Mouse (Mus musculus) midbrain, embryonic 11.5 days (tissue): ENCODE data around the gene Pitpnb. TPM values are rescaled to one million over a fixed set of nuclear protein-coding genes. Genes with fewer than 3 reads are reported as not detected.

Experiments used
- ATAC-seq: fragments of 200-750 bp; cut with Nextera tagmentation; 2 replicates; pipeline ENCODE4 v1.8.0; 2017; ENCODE audit warnings: moderate TSS enrichment, moderate library complexity; ENCODE audit not compliant: low FRiP score
- DNase-seq: peaks from one replicate; pipeline ENCODE4 v3.0.0; 2015; ENCODE audit warnings: low spot score; ENCODE audit errors: missing footprints
- H3K27ac ChIP-seq: fragments of 300-500 bp; sonication (generic); 2 replicates; pipeline ENCODE4 v1.5.1; 2014; ENCODE audit warnings: low read depth, low read length
- H3K27me3 ChIP-seq: fragments of 300-500 bp; sonication (generic); 2 replicates; pipeline ENCODE4 v1.6.1; 2014; ENCODE audit warnings: mild to moderate bottlenecking, low read length, moderate library complexity, mixed read lengths; ENCODE audit not compliant: control insufficient read depth, insufficient read depth
- H3K36me3 ChIP-seq: fragments of 300-500 bp; sonication (generic); 2 replicates; pipeline ENCODE4 v1.6.1; 2014; ENCODE audit warnings: mild to moderate bottlenecking, low read length, moderate library complexity, mixed read lengths; ENCODE audit not compliant: control insufficient read depth, insufficient read depth
- H3K4me1 ChIP-seq: fragments of 300-500 bp; sonication (generic); 2 replicates; pipeline ENCODE4 v1.6.1; 2014; ENCODE audit warnings: low read length; ENCODE audit not compliant: control insufficient read depth, insufficient read depth
- H3K4me2 ChIP-seq: fragments of 300-500 bp; sonication (generic); 2 replicates; pipeline ENCODE4 v1.6.1; 2014; ENCODE audit warnings: mild to moderate bottlenecking, moderate library complexity
- H3K4me3 ChIP-seq: fragments of 300-500 bp; sonication (generic); 2 replicates; pipeline ENCODE4 v1.5.1; 2014; ENCODE audit warnings: low read depth, low read length
- H3K9ac ChIP-seq: fragments of 300-500 bp; sonication (generic); 2 replicates; pipeline ENCODE4 v1.6.1; 2014; ENCODE audit warnings: low read length
- H3K9me3 ChIP-seq: fragments of 300-500 bp; sonication (generic); 2 replicates; pipeline ENCODE4 v1.6.1; 2016; ENCODE audit warnings: low read length; ENCODE audit not compliant: control insufficient read depth
- WGBS: fragments of 180-500 bp; shearing (Covaris S2); extraction: QIAGEN DNeasy Blood & Tissue Kit; methylation state at CpG from one replicate; pipeline ENCODE4 v1.1.7; 2014; 5-methylcytosine and 5-hydroxymethylcytosine counted together
- polyA plus RNA-seq: library from polyadenylated mRNA; unstranded; fragments of >200 nt; fragmentation: Nextera tagmentation; extraction: Ambion mirVana; gene quantifications from 2 replicates; pipeline ENCODE4 v1.2.1, GENCODE M21; 2014

Gene Pitpnb
- polyA plus RNA-seq: 118 and 136 TPM in 2 replicates

DNA sequence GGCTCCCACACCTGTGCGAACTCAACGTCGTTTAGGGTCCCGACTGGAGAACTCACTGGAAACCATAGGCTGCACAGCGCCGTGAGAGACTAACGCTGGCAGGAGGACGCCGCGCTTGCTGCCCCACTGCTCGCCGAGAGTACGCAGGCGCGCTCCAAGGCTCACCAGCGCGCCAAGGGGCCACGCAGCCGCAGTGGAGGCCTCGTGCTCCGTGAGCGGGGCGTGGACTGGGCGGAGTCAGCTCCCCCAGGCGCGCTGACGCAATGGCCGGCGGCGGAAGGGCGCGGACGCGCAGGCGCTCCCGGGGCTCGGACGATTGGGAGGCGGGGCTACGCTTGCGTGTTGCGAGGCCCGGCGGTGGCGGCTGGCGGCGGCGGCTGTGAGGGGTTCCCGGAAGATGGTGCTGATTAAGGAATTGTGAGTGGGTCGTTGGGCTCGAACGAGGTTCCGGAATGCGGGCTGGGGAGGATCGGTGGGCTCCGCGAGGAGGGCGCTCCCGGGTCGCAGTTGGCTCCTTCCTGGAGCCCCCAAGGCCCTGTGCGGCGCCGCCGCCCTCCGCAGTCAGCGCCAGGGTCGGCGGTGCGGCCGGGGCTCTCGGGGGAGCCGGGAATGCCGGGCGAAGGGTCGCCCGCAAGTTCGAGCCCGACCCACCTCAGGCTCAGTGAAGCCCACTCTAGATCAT lies at the start of gene Pitpnb:
Gene Pitpnb (plus strand): TSS at position 347 of the 682 bp plus-strand sequence.
- Histone ChIP-seq H3K36me3 (peaks cover 3% of the 10 kb centered on the region; the same call in 1 of the 2 replicates), H3K4me1 (peaks cover 13% of the 10 kb centered on the region), H3K4me2 (peak within 1 kb of the TSS; percentile 68), H3K27ac (peak within 1 kb of the TSS; percentile 74), H3K27me3 (no peaks in the 10 kb centered on the region), H3K9me3 (0 out of 2 replicates have a peak, but pooled peaks cover under 1% of the 10 kb centered on the region), H3K9ac (peak within 1 kb of the TSS; percentile 93), H3K4me3 (peak within 1 kb of the TSS; percentile 95)
- peak; percentile 99 for ATAC-seq
- peak; percentile 100 for DNase-seq
- WGBS: under 1% methylated on average over 78 of the region's 78 CpGs

DNA sequence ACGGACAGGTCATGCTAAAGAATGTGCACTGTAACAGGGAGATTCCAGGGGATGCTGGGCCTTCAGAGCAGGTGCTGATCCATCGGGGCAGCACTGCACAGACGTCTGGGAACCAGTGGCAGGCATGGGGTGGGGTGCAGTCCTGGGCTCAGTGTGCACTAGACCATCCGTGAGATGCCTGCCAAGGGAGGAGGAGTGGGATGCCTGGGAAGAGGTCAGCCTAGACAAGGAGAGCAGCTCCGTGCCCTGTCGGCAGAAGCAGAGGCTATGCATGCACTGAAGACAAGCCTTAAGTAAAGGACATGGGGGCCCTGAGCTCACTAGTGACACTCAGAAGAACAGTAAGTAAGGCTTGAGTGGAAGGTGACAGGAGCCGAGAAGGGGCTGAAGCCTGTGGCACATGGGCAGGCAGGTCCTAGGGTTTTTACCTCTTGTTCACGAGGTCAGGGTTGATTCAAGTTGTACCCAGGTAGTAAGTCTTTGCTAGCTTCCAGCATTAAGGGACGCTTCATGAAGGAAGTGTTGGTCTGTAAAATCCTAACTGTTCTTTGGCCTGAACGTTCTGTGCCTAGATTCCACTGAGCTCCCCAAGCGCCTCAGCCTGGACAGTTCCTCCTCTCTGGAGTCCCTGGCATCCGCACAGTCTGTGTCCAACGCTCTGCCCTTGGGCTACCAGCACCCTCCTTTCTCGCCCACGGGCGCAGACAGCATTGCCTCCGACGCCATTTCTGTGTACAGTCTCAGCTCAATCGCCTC lies 46.0 kb upstream of the Pitpnb start:
- Histone ChIP-seq H3K4me1 (no peaks in the 10 kb centered on the region), H3K27ac (no peak overlapping the region), H3K27me3 (no peaks in the 10 kb centered on the region), H3K4me2 (no peak overlapping the region), H3K36me3 (peaks cover 9% of the 10 kb centered on the region), H3K9ac (no peak overlapping the region), H3K4me3 (no peak overlapping the region), H3K9me3 (no peaks in the 10 kb centered on the region)
- peak; percentile 76 for DNase-seq
- ATAC-seq: no peak
- 88% methylated on average over 19 of the region's 19 CpGs for WGBS

DNA sequence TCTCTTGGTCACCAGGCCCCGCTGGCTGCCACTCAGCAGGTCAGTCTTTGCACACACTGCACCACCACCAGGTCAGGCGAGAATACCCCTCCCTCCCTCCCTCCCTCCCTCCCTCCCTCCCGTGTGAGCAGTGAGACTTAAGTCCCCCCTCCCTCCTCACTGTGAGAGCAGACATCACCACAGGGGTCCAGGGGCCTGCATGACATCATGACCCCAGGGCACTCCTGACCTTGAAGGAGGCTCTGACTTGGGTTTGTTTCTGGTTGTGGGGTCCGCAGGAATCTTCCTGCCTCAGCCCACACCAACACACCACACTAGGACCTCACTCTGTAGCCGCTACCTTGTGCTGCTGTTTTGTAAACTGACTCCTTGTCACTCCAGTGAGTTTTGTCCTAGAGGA lies 43.0 kb upstream of the Pitpnb start:
- Histone ChIP-seq H3K4me2 (no peak overlapping the region), H3K4me3 (no peak overlapping the region), H3K9me3 (no peaks in the 10 kb centered on the region), H3K27ac (no peak overlapping the region), H3K27me3 (no peaks in the 10 kb centered on the region), H3K36me3 (peaks cover 5% of the 10 kb centered on the region; the same call in 1 of the 2 replicates), H3K9ac (no peak overlapping the region), H3K4me1 (no peaks in the 10 kb centered on the region)
- peak; percentile 70 for DNase-seq
- no peak for ATAC-seq
- WGBS: 73% methylated on average over 5 of the region's 5 CpGs

DNA sequence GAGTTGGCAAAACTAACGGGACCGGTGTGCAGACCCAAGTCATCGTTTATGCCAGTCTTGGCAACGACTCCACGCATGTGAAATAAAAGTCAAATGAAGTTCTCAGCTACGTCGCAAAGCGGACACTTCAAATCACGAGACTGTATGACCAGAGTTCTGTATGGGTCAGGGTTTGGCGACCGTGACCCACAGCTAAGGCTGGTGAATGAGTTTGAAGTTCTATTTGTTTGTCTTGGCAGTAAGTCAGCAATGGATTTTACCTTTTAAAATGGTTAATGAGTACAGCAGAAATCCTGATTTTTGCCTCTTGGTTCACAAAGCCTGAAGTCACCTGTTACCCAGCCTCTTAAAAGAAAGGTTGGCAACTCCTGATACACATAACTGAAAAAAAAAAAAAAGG lies 42.1 kb upstream of the Pitpnb start:
- ATAC-seq (no peak), DNase-seq (no peak)
- Histone ChIP-seq H3K9me3 (no peaks in the 10 kb centered on the region), H3K9ac (no peak overlapping the region), H3K36me3 (0 out of 2 replicates have a peak, but pooled peaks cover 3% of the 10 kb centered on the region), H3K27me3 (no peaks in the 10 kb centered on the region), H3K4me1 (no peaks in the 10 kb centered on the region), H3K4me2 (no peak overlapping the region), H3K4me3 (no peak overlapping the region), H3K27ac (no peak overlapping the region)
- 95% methylated on average over 11 of the region's 11 CpGs for WGBS

DNA sequence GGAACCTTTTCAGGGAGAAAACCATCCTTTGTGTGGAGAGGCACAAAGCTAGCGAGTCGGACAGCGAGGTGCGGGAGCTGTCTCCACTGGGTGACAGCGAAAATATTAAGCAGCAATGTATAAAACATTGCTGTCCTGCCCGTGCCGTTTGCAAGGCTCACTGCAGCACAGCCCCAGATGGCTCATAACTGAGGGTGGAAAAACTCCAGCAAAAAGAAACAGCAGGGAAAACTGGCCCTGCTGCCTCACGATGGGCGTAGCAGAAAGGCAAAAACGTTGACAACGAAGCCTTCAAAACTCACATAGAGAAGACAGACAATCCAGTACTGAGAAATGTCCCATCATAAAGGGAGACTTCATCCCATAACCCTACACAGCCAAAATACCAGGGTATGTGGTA lies 40.5 kb upstream of the Pitpnb start:
- DNase-seq (peak; percentile 39), ATAC-seq (no peak)
- no peaks in the 10 kb centered on the region for H3K4me1 ChIP-seq
- H3K4me3 ChIP-seq: no peak overlapping the region
- H3K9me3 ChIP-seq: no peaks in the 10 kb centered on the region
- no peak overlapping the region for H3K27ac ChIP-seq
- WGBS: 81% methylated on average over 11 of the region's 11 CpGs
- H3K27me3 ChIP-seq: no peaks in the 10 kb centered on the region
- H3K9ac ChIP-seq: no peak overlapping the region
- no peak overlapping the region for H3K4me2 ChIP-seq
- 0 out of 2 replicates have a peak, but pooled peaks cover 3% of the 10 kb centered on the region for H3K36me3 ChIP-seq

DNA sequence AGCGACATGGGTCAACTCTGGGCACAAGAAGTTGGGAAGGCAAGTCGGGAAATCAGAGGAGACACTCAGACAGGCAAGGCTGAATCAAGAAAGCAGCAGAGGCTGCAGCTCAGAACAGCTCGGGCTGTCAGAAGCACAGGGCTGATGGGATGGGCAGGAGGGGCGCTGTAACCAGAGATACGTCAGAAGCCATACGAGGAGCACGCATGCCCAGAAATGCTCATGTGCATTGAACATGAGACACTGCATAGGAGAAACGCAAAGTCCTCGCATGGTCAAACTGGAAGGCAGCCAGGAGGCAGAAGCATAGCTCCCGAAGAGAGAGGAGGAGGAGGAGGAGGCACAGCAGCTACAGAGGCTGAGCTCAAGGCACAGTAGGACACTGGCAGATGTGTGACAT lies 38.9 kb upstream of the Pitpnb start:
- H3K4me3 ChIP-seq: no peak overlapping the region

DNA sequence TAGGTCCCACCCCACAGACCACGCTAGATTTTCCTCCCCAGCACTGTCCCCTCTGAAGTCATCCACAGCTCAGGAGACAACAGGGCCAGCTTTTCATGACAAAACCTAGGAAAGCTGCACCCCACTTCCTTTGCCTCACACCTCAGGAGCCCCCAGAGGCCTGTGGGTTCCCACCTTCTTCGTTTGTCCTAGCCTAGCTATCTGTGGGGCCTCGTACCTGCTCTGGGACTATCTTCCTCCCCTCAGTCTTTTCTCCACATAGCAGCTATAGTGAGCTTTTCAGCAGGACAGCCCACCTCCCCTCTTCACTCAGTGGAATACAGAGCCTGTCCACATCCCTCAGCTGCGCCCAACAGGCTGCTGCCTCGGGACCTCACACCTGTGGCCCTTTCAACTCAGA lies 32.8 kb upstream of the Pitpnb start:
- Histone ChIP-seq H3K27ac (no peak overlapping the region), H3K4me1 (no peaks in the 10 kb centered on the region), H3K9me3 (no peaks in the 10 kb centered on the region), H3K4me2 (no peak overlapping the region), H3K36me3 (no peaks in the 10 kb centered on the region), H3K27me3 (no peaks in the 10 kb centered on the region), H3K9ac (no peak overlapping the region), H3K4me3 (no peak overlapping the region)
- ATAC-seq (no peak), DNase-seq (peak; percentile 26)
- WGBS: 77% methylated on average over 5 of the region's 5 CpGs

More for the DNA sequence above, 38.9 kb upstream of the Pitpnb start:
- 73% methylated on average over 10 of the region's 10 CpGs for WGBS
- DNase-seq: peak; percentile 49
- Histone ChIP-seq H3K27ac (no peak overlapping the region), H3K9me3 (no peaks in the 10 kb centered on the region), H3K36me3 (no peaks in the 10 kb centered on the region), H3K4me2 (no peak overlapping the region), H3K27me3 (no peaks in the 10 kb centered on the region), H3K4me1 (no peaks in the 10 kb centered on the region), H3K9ac (no peak overlapping the region)
- no peak for ATAC-seq

DNA sequence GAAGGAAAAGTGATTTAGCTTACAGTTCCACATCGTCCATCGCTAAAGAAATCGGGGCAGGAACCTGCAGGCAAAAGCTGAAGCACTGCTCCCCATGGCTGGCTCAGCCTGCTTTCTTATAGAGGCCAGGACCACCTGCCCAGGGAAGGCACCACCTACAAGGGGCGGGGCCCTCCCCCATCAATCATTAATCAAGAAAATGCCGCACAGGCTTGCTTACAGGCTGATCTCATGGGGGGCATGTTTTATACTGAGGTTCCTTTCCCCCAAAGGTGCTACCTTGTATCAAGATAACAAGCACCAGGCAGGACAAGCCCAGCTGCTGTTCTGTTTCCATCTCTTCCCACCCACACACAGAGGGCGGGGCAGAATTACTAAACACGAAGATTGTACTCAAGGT lies 31.9 kb upstream of the Pitpnb start:
- H3K4me2 ChIP-seq: no peak overlapping the region
- no peaks in the 10 kb centered on the region for H3K4me1 ChIP-seq
- no peak overlapping the region for H3K9ac ChIP-seq
- ATAC-seq (no peak), DNase-seq (peak; percentile 39)
- H3K4me3 ChIP-seq: no peak overlapping the region
- H3K9me3 ChIP-seq: no peaks in the 10 kb centered on the region
- 51% methylated on average over 7 of the region's 7 CpGs for WGBS
- no peaks in the 10 kb centered on the region for H3K27me3 ChIP-seq
- H3K36me3 ChIP-seq: no peaks in the 10 kb centered on the region
- H3K27ac ChIP-seq: no peak overlapping the region

DNA sequence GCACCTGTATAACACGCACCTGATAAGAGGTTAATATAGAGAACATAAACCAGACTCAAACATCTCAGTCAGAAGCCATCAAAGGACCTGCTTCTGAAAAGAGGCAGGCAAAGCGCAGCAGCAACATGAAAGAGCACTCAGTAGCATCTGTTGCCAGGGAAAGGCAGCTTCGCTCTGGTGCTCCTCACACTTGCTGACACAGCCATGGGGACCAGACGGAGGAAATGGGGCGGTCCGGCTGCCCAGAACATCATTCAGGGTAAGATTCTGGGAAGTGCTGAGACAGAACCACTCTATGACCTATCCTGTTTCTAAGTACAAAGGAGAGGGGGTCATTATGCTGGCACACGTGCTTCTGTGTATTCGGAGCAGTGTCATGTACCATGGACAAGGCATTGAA lies 29.8 kb upstream of the Pitpnb start:
- Histone ChIP-seq H3K27me3 (no peaks in the 10 kb centered on the region), H3K4me1 (no peaks in the 10 kb centered on the region), H3K27ac (no peak overlapping the region), H3K9me3 (no peaks in the 10 kb centered on the region), H3K9ac (no peak overlapping the region), H3K36me3 (no peaks in the 10 kb centered on the region), H3K4me2 (no peak overlapping the region), H3K4me3 (no peak overlapping the region)
- 82% methylated on average over 8 of the region's 8 CpGs for WGBS
- ATAC-seq (no peak), DNase-seq (peak; percentile 59)
